Mouse (Mus musculus): ENCODE data around the gene Mest.

- TF ChIP-seq GATA1 (IDR thresholded peaks at IDR 0.05; ENCODE audit: low read length) (no peak), TAL1 (IDR thresholded peaks at IDR 0.05; ENCODE audit: low read length) (no peak)
Measured at GRCm38 (mm10) chr6:30734465-30734864, 11.1 kb downstream of the Mest start.
